Mouse (Mus musculus): ENCODE measurements around the gene Psma6. TPM values are rescaled to one million over a fixed set of nuclear protein-coding genes. Genes with fewer than 3 reads are reported as not detected.

The Psma6 gene
- polyA plus RNA-seq, 1 experiment = 147 TPM

DNA sequence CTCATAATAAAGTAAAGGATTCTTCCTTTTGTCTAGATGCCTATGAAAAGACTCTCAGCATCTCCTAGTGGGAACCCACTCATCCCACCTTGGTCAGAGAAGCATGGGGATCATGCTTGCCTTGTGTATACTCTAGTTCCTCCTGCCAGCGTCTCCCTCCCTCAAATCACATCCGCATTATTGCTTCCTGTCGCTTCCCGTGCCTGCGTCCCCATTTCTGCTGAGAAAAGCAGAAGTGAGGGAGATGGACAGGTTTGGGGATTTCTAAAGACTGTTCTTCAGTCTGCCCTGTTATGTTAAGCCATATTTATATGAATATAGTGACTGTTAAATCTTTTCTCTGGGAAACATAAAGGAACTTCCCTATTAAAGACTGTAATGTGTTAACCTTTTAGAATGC, 23.1 kb upstream of the Psma6 start:
- H3K4me3 ChIP-seq (replicated peaks; ENCODE audit: insufficient read depth, low read depth, low read length) = no peak overlapping the region
- no peaks in the 10 kb centered on the region for H3K27me3 ChIP-seq (ENCODE audit: control insufficient read depth, insufficient read depth, low read length)
- WGBS = 83% methylated on average over 5 of the region's 5 CpGs
- H3K27ac ChIP-seq (ENCODE audit: insufficient read depth, low read length) = no peak overlapping the region
- no peak for TF ChIP-seq POLR2A (IDR thresholded peaks at IDR 0.05; ENCODE audit: borderline replicate concordance, insufficient read depth, low read length)
- TF ChIP-seq CTCF (IDR thresholded peaks at IDR 0.05; ENCODE audit: borderline replicate concordance, insufficient read depth, low read depth, low read length) = no peak
- H3K4me1 ChIP-seq (ENCODE audit: control insufficient read depth, insufficient read depth, low read length) = no peaks in the 10 kb centered on the region
- no peak for DNase-seq

GRCm38 (mm10) chr12:55365083-55365482, 18.9 kb upstream of the Psma6 start:
- WGBS = 76% methylated on average over 2 of the region's 2 CpGs
- no peak overlapping the region for H3K4me3 ChIP-seq (replicated peaks; ENCODE audit: insufficient read depth, low read depth, low read length)
- no peaks in the 10 kb centered on the region for H3K4me1 ChIP-seq (ENCODE audit: control insufficient read depth, insufficient read depth, low read length)
- no peaks in the 10 kb centered on the region for H3K27me3 ChIP-seq (ENCODE audit: control insufficient read depth, insufficient read depth, low read length)
- TF ChIP-seq POLR2A (IDR thresholded peaks at IDR 0.05; ENCODE audit: borderline replicate concordance, insufficient read depth, low read length) (no peak), CTCF (IDR thresholded peaks at IDR 0.05; ENCODE audit: borderline replicate concordance, insufficient read depth, low read depth, low read length) (no peak)
- H3K27ac ChIP-seq (ENCODE audit: insufficient read depth, low read length) = no peak overlapping the region
- no peak for DNase-seq

DNA sequence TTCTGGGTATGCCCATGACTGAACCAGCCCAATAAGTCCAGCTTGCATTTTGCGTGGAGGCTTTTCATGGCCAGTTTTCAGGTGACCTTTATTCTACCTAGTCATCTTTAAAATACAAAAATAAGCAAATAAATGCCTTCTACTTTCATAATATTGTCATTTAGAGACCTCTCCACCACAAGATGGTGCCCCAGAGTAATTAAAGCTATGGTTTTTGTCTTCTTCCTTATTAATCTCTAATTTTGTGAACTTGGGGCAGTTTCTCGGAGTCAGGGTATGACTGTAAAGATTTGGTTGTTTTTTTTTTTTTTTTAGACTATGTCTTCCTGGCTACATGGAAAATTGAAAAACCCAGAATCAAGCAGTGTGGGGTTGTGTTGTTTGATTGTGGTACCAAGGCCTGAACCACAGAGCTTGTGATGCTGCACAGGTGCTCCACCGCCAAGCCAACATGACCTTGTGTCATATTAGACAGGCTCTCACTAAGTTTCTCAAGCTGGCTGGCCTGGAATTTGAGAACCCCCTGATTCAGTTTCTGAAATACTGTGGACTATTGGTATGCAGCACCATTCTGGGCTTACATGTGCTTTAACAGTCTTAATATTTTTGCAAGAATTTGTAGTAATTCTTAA, 11.5 kb upstream of the Psma6 start:
- no peaks in the 10 kb centered on the region for H3K27me3 ChIP-seq (ENCODE audit: control insufficient read depth, insufficient read depth, low read length)
- TF ChIP-seq POLR2A (IDR thresholded peaks at IDR 0.05; ENCODE audit: borderline replicate concordance, insufficient read depth, low read length) (no peak), CTCF (IDR thresholded peaks at IDR 0.05; ENCODE audit: borderline replicate concordance, insufficient read depth, low read depth, low read length) (no peak)
- H3K27ac ChIP-seq (ENCODE audit: insufficient read depth, low read length) = no peak overlapping the region
- no peaks in the 10 kb centered on the region for H3K4me1 ChIP-seq (ENCODE audit: control insufficient read depth, insufficient read depth, low read length)
- no peak for DNase-seq
- 78% methylated on average over 3 of the region's 3 CpGs for WGBS
- H3K4me3 ChIP-seq (replicated peaks; ENCODE audit: insufficient read depth, low read depth, low read length) = no peak overlapping the region

DNA sequence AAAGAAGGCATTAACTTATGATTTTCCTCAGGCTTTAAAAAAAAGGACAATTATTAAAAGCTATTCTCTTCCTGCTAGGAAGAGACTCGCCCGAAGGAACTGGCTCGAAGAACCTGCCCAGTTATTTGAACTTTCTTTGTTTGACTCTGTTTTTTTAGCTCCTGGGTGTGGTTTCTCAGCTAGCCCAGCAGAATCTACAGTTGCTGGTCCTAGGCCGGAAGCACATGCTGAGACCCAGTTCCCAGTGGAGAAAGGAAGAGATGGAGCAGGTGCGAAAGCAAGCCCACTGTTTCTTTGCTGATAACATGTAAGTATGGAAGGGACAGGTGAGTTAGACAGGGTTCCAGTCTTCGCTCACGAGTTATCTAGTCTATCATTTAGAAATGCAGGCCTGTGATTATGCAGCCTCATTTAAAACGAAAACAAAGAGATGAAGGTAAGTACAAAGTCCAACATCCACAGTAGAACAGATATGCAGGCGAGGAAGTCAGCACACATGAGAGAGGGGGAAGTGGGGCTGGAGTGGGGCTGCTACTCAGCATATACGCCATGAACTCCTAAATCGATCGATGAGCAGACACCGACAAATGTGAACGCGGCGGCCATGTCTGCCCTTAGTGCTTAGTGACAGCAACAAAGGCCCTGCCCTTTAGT, 6.9 kb upstream of the Psma6 start:
- H3K4me1 ChIP-seq (ENCODE audit: control insufficient read depth, insufficient read depth, low read length) = no peaks in the 10 kb centered on the region

GRCm38 (mm10) chr12:55377610-55377980, 6.4 kb upstream of the Psma6 start:
- H3K4me3 ChIP-seq (replicated peaks; ENCODE audit: insufficient read depth, low read depth, low read length) = no peak overlapping the region
- no peak for DNase-seq
- H3K27me3 ChIP-seq (ENCODE audit: control insufficient read depth, insufficient read depth, low read length) = no peaks in the 10 kb centered on the region
- no peaks in the 10 kb centered on the region for H3K4me1 ChIP-seq (ENCODE audit: control insufficient read depth, insufficient read depth, low read length)
- H3K27ac ChIP-seq (ENCODE audit: insufficient read depth, low read length) = no peak overlapping the region
- 74% methylated on average over 6 of the region's 6 CpGs for WGBS
- TF ChIP-seq POLR2A (IDR thresholded peaks at IDR 0.05; ENCODE audit: borderline replicate concordance, insufficient read depth, low read length) = no peak
- no peak for TF ChIP-seq CTCF (IDR thresholded peaks at IDR 0.05; ENCODE audit: borderline replicate concordance, insufficient read depth, low read depth, low read length)

More for the DNA sequence above, 6.9 kb upstream of the Psma6 start:
- DNase-seq = no peak
- H3K27ac ChIP-seq (ENCODE audit: insufficient read depth, low read length) = no peak overlapping the region
- TF ChIP-seq CTCF (IDR thresholded peaks at IDR 0.05; ENCODE audit: borderline replicate concordance, insufficient read depth, low read depth, low read length) = no peak
- TF ChIP-seq POLR2A (IDR thresholded peaks at IDR 0.05; ENCODE audit: borderline replicate concordance, insufficient read depth, low read length) = no peak
- no peak overlapping the region for H3K4me3 ChIP-seq (replicated peaks; ENCODE audit: insufficient read depth, low read depth, low read length)
- 93% methylated on average over 16 of the region's 16 CpGs for whole genome bisulfite sequencing
- H3K27me3 ChIP-seq (ENCODE audit: control insufficient read depth, insufficient read depth, low read length) = no peaks in the 10 kb centered on the region

- Histone ChIP-seq H3K4me3 (replicated peaks; ENCODE audit: insufficient read depth, low read depth, low read length) (no peak overlapping the region), H3K27me3 (ENCODE audit: control insufficient read depth, insufficient read depth, low read length) (no peaks in the 10 kb centered on the region), H3K4me1 (ENCODE audit: control insufficient read depth, insufficient read depth, low read length) (no peaks in the 10 kb centered on the region), H3K27ac (ENCODE audit: insufficient read depth, low read length) (no peak overlapping the region)
- DNase-seq = no peak
- TF ChIP-seq POLR2A (IDR thresholded peaks at IDR 0.05; ENCODE audit: borderline replicate concordance, insufficient read depth, low read length) (no peak), CTCF (IDR thresholded peaks at IDR 0.05; ENCODE audit: borderline replicate concordance, insufficient read depth, low read depth, low read length) (no peak)
- 83% methylated on average over 3 of the region's 3 CpGs for WGBS
Observed at GRCm38 (mm10) chr12:55384826-55385225, 804 bp downstream of the Psma6 start.

DNA sequence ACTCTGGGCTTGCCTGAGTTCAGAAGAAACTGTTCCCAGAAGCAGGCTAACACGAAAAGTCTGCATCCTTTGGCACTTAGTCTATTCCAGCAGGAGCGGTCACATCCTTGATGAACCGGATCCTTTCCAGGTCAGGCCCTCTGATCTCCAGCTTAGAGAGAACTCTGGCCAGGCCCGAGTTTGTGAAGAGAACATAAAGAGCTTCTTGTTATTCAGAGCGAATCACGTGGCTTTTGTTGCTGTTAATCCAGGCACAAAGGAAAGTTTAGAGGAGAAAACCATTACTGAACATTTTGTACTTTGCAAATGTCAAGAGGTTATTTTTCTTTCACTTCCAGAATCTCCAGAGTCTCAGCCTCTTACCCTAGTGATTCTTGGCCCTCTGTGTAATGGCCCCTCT, 1.9 kb downstream of the Psma6 start:
- peak in 1 of 2 experiments; percentile 18 for DNase-seq
- WGBS = 42% methylated on average over 6 of the region's 6 CpGs
- no peak for TF ChIP-seq CTCF (IDR thresholded peaks at IDR 0.05; ENCODE audit: borderline replicate concordance, insufficient read depth, low read depth, low read length)
- TF ChIP-seq POLR2A (IDR thresholded peaks at IDR 0.05; ENCODE audit: borderline replicate concordance, insufficient read depth, low read length) = no peak
- Histone ChIP-seq H3K27ac (ENCODE audit: insufficient read depth, low read length) (peak overlapping the region; percentile 67; the same call in 1 of the 2 replicates), H3K27me3 (ENCODE audit: control insufficient read depth, insufficient read depth, low read length) (no peaks in the 10 kb centered on the region), H3K4me1 (ENCODE audit: control insufficient read depth, insufficient read depth, low read length) (no peaks in the 10 kb centered on the region), H3K4me3 (replicated peaks; ENCODE audit: insufficient read depth, low read depth, low read length) (no peak overlapping the region)

DNA sequence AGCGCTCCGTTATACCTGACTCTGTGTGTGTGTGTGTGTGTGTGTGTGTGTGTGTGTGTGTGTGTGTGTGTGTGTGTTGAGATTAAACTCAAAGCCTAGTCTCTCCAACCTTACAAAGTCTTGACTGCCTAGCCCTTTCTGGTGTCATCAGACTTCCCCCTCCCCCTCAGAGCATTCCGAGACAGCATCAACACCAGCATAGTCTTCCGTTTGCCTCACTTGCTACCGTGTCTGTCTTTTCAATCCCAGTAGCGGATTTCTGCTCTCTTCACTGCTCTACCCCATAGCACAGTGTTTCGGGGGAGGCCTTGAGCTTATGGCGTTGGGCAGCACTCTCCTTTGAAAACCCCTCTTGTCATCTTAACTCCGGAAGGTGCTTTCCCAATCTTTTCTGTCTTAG, 2.4 kb downstream of the Psma6 start:
- H3K4me1 ChIP-seq (ENCODE audit: control insufficient read depth, insufficient read depth, low read length) = no peaks in the 10 kb centered on the region
- H3K27me3 ChIP-seq (ENCODE audit: control insufficient read depth, insufficient read depth, low read length) = no peaks in the 10 kb centered on the region
- WGBS = 78% methylated on average over 9 of the region's 9 CpGs
- H3K4me3 ChIP-seq (replicated peaks; ENCODE audit: insufficient read depth, low read depth, low read length) = no peak overlapping the region
- H3K27ac ChIP-seq (ENCODE audit: insufficient read depth, low read length) = peak overlapping the region; percentile 67; the same call in 1 of the 2 replicates
- no peak for TF ChIP-seq CTCF (IDR thresholded peaks at IDR 0.05; ENCODE audit: borderline replicate concordance, insufficient read depth, low read depth, low read length)
- TF ChIP-seq POLR2A (IDR thresholded peaks at IDR 0.05; ENCODE audit: borderline replicate concordance, insufficient read depth, low read length) = no peak
- no peak for DNase-seq
